Mouse (Mus musculus) lung, postnatal 0 days (tissue): ENCODE measurements around the gene Gls2.

Experiments used
- CTCF ChIP-seq: IDR thresholded peaks from 2 replicates; pipeline ENCODE4 v1.5.1; 2016; ENCODE audit warnings: antibody characterized with exemption, mild to moderate bottlenecking
- EP300 ChIP-seq: IDR thresholded peaks from 2 replicates; pipeline ENCODE4 v1.6.1; 2016; ENCODE audit warnings: antibody characterized with exemption, mild to moderate bottlenecking, control low read depth

- TF ChIP-seq CTCF (no peak), EP300 (no peak)
Measured at GRCm38 (mm10) chr10:128193113-128193512, 1.1 kb upstream of the Gls2 start.
